Mouse (Mus musculus): ENCODE results near the gene Gpr156.

GRCm38 (mm10) chr16:37869470-37870231, 46.6 kb upstream of the Gpr156 start:
- TF ChIP-seq CTCF (IDR thresholded peaks at IDR 0.05; ENCODE audit: low read depth) (no peak), EP300 (IDR thresholded peaks at IDR 0.05; ENCODE audit: low read depth) (no peak)

All from heart, postnatal 0 days (tissue).